Mouse (Mus musculus) spleen, postnatal 4 days (tissue): ENCODE data around the gene Zfp37.

Experiments
- DNase-seq, 2 experiments: peaks; one replicate each; pipeline ENCODE4 v3.0.0; 2022; ENCODE audit warnings: low spot score in 2 of 2

Gene Zfp37

DNA sequence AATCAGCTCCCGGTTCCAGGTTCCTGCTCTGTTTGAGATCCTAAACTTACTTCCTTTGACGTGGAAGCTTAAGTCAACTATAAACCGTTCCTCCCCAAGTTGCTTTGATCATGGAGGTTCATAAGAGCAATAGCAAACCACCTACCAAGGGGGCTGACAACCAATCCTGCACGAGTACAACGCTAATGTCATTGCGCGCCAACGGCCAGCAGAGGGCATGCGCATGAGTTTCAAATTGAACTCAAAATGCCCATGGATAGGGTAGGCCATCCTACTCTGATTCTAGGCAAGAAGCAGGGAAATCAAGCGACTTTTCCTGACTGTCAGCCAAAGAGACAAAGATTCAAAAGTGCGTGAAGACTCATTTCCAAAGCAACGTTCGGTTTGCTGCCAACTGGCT lies at the start of gene Zfp37:
Gene Zfp37, minus strand, starts transcription at position 279 of the 400 bp plus-strand sequence.
- DNase-seq: peak in 1 of 2 experiments; percentile 60

DNA sequence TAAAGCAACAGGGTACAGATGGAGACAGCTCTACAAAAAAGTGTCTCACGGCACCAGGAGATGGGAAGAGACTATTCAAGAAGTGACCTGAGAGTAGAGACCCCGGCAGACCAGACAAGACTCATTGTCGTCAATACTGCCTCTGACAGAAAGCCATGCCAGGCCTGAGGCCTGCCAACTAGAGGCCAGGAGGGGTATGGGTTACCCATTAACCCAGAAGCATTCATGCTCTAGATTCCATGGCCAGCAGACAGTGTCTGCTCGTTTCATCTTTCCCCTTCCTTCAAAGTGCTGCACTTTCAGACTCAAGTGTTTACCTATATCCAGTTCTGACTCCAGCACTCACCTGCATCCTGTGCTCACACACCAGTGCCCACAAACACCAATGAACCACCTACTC lies 47.2 kb upstream of the Zfp37 start:
- DNase-seq: no peak

DNA sequence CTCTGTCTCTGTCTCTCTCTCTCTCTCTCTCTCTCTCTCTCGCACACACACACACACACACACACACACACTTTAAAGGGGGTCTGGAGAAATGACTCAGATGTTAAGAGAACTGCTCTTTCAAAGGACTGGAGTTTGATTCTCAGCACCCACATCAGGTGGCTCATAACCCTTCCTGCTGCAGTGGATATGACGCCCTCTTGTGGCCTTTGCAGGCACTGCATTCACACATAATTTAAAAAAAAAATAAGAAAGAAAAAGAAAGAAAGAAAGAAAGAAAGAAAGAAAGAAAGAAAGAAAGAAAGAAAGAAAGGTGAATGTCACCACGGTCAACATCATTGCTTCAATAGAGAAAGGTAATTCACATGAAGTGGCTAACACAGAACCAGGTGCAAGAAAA lies 46.4 kb upstream of the Zfp37 start:
- peak; percentile 7 to 36 for DNase-seq

DNA sequence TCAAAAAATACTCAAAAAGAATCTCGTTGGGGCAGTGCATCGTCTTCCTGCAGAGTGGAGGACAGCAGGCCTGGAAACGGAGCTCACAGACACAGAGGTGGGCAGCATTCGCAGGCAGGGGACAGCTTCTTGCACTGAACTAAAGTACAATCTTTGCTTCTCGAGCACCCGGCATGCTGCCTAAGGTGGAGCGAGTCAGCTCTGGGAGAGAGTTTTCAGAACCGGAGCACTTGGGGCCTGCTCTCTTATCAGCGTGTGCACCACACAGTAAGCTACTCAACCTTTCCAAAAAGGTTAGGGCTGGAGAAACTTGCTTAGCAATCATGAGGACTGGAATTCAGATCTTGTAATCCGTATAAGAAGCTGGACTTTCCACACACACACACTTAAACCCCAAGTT lies 45.8 kb upstream of the Zfp37 start:
- peak; percentile 2 to 35 for DNase-seq

DNA sequence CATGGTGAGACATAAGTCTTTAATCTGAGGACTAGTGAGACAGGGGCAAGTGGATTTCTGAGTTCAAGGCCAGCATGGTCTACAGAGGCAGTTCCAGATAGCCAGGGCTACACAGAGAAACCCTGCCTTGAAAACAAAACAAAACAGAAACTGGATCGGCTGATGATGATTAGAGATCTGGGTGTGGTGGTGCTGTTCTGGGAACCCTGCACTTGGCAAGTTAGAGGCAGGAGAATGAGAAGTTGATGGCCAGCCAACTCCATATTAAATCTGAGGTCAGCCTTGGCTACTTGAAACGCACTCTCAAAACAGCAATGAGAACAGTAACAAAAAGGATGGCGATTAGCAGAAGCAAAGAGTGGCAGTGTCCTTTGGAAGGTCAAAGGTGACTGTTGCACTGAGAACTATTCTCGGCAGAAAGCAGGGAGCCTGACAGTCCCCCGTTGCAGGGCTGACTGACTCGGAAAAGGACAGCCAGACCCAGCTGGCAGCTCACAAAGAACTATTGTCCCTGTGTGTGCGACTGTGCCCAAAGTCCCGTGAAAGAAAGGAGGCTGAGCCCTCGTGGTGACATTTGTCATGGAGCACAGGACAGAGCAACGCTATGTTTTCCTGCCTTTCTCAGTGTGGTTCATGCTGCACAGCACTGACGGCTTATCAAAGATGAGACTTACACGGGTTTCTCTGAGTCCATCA lies 44.1 kb upstream of the Zfp37 start:
- DNase-seq: peak; percentile 8 to 50

DNA sequence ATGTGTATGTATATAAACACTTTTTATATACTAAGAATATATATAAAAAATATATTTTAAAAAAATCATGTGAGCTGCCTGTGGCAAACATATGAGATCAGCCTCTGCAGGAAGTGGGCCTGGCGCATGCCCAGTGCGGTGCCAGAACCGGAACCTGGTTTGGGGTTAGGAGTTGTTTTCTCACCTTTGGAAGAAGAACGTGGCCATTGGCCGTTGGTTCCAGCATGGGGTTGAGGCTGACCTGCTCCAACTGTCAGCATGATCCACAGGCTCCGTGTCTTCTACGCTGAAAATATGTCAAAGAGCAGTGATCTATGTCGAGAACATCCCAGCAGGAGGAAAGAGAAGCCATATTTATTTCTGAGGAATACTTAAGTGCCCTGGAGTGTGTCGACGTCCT lies 43.1 kb upstream of the Zfp37 start:
- peak; percentile 2 to 53 for DNase-seq

DNA sequence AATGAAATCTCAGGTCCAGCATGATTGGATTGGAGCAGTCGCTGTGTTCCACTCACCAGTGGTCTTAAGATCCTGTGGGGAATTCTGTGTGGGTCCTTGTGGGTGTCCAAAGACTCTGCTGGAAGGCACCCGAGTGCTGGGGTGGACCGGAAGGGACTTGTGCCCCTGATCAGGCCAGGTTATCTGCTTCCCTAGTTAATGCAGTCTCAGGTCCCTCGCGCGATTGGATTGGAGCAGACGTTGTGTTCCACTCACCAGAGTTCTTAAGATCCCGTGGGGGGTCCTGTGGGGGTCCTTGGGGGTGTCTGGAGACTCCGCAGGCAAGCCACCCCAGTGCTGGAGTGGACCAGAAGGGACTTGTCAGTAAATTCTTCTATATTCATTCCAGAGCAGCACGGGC lies 41.8 kb upstream of the Zfp37 start:
- DNase-seq: peak; percentile 10 to 50

DNA sequence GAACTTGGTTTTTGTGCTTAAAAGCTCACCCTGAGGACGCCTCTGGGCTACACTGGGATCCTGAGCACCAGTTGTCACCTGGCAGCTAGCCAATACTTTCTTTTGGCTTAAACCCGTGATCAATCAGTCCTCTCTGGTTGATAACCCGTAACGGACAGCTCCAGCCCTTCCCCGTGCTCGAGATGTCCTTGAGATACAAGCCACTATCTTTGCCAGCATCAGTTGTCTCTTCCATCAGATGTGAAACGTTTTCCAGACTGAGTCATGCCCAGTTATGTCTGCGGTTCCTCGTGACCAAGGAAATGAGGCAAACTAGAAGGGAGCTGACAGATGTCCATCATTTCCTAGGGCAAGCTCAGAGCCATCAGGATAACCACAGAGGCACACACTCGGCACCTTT lies 36.3 kb upstream of the Zfp37 start:
- DNase-seq: peak in 1 of 2 experiments; percentile 35

DNA sequence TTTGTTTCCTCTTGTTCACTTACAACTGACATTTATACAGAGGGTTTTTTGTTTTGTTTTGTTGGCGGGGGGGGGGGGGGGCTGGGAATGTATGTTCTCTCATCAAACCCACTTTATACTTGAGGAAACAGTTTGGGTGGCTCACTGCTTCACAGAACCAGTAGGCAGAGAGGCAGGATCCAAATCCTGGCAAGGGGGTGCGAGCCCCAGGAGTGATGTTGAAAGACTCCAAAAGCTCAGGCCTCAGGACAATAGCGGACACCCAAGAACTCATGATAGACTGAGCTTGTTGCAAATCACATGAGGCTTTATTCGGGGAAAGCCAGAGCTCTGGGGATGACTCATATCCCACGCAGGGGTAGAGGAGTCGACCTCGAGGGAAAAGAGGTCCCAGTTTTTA lies 35.2 kb upstream of the Zfp37 start:
- peak in 1 of 2 experiments; percentile 49 for DNase-seq

DNA sequence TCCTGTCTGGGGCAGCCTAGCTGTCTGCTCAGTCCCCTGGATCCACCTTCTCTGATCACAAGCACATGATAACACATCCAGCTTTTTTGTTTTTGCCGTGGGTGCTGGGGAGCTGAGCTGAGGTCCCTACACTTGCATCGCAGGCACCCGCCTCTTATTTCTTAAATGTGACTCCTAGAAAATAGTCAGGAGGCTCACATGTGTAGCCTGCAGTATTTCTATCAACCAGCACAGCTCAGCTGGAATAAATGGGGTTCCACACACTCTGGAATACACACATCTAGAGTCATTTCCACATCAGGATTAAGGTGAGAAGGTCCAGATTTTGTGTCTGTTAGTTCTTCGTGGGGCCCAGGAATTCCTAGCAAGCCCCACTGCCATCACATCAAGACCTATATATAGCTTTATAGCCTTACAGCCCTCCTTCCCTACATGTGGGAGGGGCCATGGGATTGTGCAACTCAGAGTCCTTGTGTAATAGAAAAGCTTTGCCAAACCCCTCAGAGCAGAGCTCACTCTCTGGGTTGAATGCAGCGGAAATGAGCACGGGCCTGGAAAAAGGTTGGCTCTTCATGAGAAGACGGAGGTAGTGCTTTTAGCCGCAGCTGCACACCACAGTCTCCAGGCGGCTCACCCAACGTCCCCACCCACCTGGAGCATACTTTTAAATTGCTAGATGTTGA lies 34.4 kb upstream of the Zfp37 start:
- DNase-seq: peak in 1 of 2 experiments; percentile 47

DNA sequence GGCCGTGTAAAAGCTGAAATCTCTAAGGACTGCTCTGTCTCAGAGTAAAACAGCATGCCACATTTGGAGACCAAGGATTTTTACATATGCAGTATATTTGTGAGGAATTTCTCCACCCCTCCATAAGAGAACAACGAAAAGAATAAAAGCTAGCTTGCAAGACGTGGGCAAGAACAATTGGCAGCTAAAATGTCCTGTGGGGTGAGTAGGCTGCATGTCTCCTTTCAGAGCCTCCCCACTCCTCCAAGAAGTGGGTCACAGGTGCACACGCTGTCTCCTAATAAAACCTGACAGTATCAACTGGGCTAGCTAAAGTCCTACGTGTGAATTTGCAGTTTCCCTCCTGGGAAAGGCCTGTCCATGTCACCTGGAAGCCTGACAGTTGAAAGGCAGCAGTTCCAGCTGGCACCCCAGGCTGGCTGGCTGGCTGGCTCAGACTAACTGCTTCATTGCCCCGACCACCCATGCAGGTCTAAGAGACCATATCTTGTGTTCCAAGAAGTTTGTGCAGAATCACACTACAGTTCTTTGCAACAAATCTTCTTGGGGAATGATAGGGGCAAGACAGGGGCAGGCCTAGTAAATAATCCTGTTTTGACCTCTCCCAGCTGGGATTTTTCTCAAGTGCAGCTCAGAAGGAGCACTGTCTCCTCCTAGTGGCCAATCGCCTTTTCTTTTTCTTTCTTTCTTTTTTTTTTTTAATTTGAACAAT lies 32.4 kb upstream of the Zfp37 start:
- peak in 1 of 2 experiments; percentile 52 for DNase-seq

DNA sequence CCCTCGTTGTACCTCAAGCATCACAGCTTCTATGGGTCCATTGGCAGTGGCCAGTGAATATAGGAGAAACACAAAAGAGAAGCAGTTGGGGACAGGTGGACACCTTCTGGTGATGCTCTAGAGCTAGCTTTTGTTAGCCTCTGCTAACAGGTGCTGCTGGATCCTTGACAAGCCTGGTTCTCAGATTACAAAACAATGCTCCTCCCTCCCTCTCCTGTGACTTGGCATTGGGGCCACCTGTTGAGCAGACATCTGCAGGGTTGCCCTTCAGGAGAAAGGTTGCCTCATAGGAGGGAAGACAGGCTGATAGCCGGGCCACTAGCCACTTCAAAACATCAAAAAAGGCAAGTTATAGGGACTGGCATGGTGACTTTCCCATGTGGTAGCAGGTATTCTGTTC lies 31.4 kb upstream of the Zfp37 start, which contains the start of gene Slc31a2:
Gene Slc31a2, plus strand, starts transcription at position 287 of the 400 bp plus-strand sequence.
- DNase-seq: no peak

DNA sequence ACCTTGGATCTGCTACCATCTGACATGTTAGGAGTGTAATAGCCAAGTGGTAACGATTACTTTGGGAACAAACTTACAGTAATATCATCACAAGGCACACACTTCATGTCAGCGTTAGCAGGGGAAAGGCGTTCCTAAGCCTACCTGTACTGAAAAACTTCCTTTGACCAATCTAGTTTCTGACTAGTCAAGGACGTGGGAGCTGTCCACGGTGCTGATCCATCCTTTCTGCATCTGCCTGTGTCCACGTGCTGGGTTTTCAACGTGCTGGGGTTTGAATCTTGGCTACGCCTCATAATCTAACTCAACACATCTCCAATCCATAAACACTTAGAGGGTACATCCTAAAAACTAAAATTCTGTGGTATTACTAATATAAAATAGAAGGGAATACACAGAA lies 26.1 kb upstream of the Zfp37 start:
- DNase-seq: peak in 1 of 2 experiments; percentile 69

DNA sequence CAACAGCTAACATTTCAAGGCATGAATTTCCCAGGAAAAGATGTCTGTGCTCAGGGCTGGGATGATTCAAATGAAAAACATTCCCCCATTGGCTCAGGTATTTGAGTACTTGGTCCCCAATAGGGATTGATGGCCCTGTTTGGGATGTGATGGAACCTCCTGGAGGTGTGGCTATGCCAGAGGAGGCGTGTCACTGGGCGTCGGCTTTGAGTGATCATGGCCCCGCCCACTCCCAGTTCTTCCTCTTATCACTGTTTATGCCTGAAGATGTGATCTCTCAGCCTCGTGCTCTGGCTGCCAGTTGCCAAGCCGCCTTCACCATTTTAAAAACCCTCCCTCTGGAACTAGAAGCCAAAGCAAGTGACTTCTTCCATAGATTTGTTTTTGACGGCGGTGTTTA lies 23.7 kb upstream of the Zfp37 start:
- peak in 1 of 2 experiments; percentile 41 for DNase-seq

DNA sequence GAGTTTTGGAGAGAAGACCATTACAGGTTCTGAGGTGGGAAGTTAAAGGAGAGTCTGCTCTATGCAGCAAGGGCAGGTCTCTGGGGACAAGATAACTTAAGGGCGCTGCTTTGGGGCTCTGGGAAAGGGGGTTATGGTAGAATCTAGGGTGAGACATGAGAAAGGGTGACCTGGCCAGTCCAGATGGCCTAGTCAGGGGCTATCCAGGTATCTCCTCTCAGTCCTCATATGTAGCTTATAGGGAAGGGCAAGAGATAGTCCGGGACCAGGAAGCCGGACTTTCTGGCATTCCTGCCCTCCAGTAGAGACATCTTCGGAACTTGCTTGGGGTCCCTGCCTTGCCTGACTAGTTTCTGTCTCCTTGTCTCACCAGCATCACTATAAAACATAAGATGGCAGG lies 20.9 kb upstream of the Zfp37 start:
- peak in 1 of 2 experiments; percentile 35 for DNase-seq

DNA sequence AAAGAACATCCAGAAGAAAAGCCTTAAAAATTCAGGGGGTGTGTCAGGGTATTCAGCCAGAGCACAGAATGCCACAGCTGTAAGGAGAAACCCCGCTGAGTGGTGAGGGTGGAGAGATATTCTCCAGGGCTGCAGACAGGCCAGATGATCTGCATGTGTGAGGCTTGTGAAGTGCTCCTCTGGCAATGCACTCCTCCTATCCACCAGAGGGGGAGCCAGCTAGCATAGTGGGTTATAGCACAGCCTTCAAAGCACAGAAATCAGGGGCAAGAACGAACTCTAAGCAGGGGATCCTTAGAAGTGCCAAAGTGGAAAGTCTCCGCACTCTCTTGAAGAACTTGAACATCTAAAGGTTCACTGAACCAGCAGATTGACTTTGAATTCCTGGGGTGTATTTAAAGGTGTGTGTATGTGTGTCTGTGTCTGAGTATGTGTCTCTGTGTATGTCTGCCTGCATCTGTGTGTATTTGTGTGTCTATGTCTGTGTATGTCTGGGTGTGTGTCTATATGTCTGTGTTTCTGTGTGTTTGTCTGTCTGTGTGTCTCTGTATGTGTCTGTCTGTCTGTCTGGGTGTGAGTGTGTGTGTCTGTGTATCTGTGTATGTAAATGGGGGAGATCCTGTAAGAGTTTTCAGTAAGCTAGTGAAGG lies 20.2 kb upstream of the Zfp37 start:
- peak in 1 of 2 experiments; percentile 55 for DNase-seq

DNA sequence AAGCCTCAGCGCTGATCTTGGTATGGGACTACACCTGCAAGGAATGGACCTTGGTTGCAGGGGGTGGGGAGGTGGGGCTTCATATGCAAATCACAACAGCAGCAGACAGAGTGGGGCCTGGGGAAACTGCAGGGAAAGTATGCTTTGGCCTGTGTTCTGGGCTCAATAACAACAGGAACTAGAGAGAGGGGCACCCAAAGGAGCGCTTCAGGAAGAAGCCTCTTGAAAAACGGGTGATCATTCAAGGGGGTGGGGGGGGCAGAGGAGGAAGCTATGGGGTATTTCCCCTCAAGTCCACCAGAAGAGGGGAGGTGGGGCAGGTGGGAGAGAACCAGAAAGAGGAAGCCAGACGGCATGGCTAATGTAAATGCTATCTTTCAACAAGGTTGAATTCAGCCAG lies 17.5 kb upstream of the Zfp37 start:
- peak in 1 of 2 experiments; percentile 50 for DNase-seq

DNA sequence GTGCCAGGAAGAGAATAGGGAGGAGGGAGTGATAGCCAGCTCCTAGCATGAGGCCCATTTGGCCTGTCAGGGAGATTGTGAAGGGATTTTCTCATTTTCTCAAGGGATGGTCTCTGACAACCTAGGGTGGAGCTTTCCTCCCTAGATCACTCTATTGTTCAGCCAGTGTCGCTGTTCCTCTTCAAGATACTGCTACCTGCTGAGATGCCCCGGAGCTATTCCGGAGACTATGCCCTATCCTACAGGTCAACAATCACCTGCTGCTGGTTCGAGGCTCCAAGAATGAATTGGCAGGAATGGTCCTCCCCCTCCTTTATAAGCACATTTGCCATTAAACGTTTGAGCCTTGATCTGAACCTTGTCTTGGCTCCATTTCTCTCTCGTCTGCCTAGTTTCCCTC lies 9.7 kb upstream of the Zfp37 start:
- DNase-seq: peak in 1 of 2 experiments; percentile 30

DNA sequence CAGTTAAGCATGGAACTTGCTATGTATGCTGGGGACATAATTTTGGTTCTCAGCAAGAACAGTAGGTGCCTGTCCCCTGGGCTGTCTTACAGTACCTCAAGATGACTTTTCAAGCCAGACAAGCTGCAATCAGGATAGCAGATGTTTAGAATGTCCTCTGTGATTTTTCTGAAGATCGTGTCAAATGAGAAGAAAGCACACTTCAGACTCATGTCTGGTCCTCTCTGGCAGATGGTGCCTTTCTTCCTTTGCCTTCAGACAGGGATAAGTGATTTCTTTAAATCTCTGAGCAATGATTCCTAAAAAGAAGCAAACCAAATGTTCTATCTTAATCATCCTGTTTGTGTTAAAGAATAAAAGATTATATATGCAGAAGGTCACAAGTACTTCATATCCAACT lies 694 bp downstream of the Zfp37 start:
- DNase-seq: no peak

DNA sequence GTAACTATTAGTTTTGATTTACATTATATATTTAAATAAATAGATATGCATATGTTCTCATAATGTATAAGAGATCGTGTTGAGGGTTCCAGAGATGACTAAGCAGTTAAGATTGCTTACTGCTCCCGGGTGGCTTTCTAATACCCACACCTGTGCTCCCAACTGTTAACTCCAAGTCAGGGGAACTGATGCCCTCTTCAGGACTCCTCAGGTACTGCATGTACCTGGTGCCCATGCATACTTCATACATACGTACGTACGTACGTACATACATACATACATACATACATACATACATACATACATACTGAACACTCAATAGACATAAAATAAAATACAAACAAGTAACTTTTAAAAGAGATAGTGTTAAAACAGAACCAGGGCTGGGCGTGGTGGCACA lies 1.4 kb downstream of the Zfp37 start:
- DNase-seq: no peak

DNA sequence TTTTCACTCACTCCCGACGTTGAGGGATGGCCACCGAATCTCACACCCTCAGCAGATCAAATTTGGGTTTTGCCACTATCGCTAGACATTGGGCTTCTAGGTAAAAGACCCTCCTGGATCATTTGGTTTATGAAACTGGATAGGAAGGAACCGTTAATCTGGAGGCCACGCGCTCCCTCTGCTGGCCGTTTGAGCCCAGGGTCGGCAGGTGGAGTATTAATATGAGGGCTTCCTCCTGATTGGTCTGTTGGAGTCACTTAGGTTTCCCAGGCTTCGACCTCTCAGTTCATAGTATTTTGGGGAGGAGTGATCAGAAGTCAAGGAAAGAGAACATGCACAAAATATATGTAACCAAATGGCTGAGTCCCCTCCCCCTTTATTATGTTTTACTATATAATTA lies 2.5 kb downstream of the Zfp37 start:
- no peak for DNase-seq

DNA sequence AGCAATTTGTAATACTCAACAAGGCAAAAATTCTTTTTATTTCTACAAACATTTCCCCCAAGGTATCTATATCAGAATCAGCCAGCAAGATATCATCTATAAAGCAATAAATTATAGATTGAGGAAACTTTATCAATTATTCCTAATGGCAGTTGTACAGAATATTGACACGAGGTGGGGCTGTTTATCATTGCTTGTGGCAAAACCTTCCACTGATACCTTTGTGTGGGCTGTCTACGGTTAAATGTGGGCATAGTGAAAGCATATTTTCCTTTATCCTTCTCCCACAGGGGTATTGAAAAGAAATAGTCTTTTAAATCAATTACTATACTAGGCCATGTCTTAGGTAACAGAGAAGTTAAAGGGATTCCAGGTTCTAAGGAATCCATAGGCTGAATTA lies 17.4 kb downstream of the Zfp37 start:
- no peak for DNase-seq
